Mouse (Mus musculus) layer of hippocampus, adult 2 months (tissue): ENCODE data around the gene Coa4. TPM values are rescaled to one million over a fixed set of nuclear protein-coding genes. Genes with fewer than 3 reads are reported as not detected.
A peak's percentile ranks its signal among the peaks of the same experiment; 100 is the strongest.

Source experiments
- DNase-seq, 2 experiments: peaks; one replicate each; pipeline ENCODE4 v3.0.0; 2022; ENCODE audit warnings: low spot score in 2 of 2
- H3K27ac ChIP-seq: fragments of 200-600 bp; 2 replicates; pipeline ENCODE4 v1.8.1; 2022
- H3K4me3 ChIP-seq: fragments of 200-600 bp; 2 replicates; pipeline ENCODE4 v1.8.1; 2022; ENCODE audit warnings: mild to moderate bottlenecking
- CTCF ChIP-seq: fragments of 200-600 bp; conservative IDR thresholded peaks from 2 replicates; pipeline ENCODE4 v1.8.1; 2022; ENCODE audit warnings: antibody characterized with exemption, mild to moderate bottlenecking, moderate library complexity
- total RNA-seq, 2 experiments: library from RNA; stranded (reverse); gene quantifications; 2 replicates each; pipeline ENCODE4 v1.2.3; 2021

The Coa4 gene
- total RNA-seq, 2 experiments from 2014 or later, result 7.8 to 9.4 TPM

- no peak overlapping the region for H3K4me3 ChIP-seq
- DNase-seq, result no peak
- TF ChIP-seq CTCF, result no peak
- no peak overlapping the region for H3K27ac ChIP-seq
These were observed 16.7 kb upstream of the Coa4 start for GRCm38 (mm10) chr7:100520204-100520603.

GRCm38 (mm10) chr7:100520663-100521285, 16.1 kb upstream of the Coa4 start:
- peak; percentile 95 for TF ChIP-seq CTCF
- DNase-seq, result peak; percentile 75 to 88
- no peak overlapping the region for H3K27ac ChIP-seq
- H3K4me3 ChIP-seq, result peak overlapping the region; percentile 33

GRCm38 (mm10) chr7:100522222-100522621, 14.6 kb upstream of the Coa4 start:
- H3K27ac ChIP-seq, result no peak overlapping the region
- TF ChIP-seq CTCF, result no peak; the same call in 1 of the 2 replicates
- no peak for DNase-seq
- H3K4me3 ChIP-seq, result no peak overlapping the region

- TF ChIP-seq CTCF, result no peak
- Histone ChIP-seq H3K27ac (no peak overlapping the region), H3K4me3 (no peak overlapping the region)
- no peak for DNase-seq
These were observed 12.2 kb upstream of the Coa4 start for GRCm38 (mm10) chr7:100524669-100525068.

GRCm38 (mm10) chr7:100530766-100531165, 6.1 kb upstream of the Coa4 start:
- no peak overlapping the region for H3K27ac ChIP-seq
- TF ChIP-seq CTCF, result no peak
- no peak overlapping the region for H3K4me3 ChIP-seq
- no peak for DNase-seq

- no peak overlapping the region for H3K4me3 ChIP-seq
- DNase-seq, result no peak
- TF ChIP-seq CTCF, result no peak
- H3K27ac ChIP-seq, result no peak overlapping the region
These were observed 3.4 kb upstream of the Coa4 start for GRCm38 (mm10) chr7:100533503-100533902.

- Histone ChIP-seq H3K4me3 (no peak overlapping the region), H3K27ac (no peak overlapping the region)
- DNase-seq, result no peak
- no peak for TF ChIP-seq CTCF
These were observed 2.7 kb upstream of the Coa4 start for GRCm38 (mm10) chr7:100534216-100534615.

GRCm38 (mm10) chr7:100535831-100536230, 1.0 kb upstream of the Coa4 start:
- H3K4me3 ChIP-seq, result no peak overlapping the region
- no peak for TF ChIP-seq CTCF

GRCm38 (mm10) chr7:100537519-100537902, 640 bp downstream of the Coa4 start:
- peak overlapping the region; percentile 95 for H3K27ac ChIP-seq

More at GRCm38 (mm10) chr7:100535831-100536230, 1.0 kb upstream of the Coa4 start:
- no peak for DNase-seq
- no peak overlapping the region for H3K27ac ChIP-seq

GRCm38 (mm10) chr7:100539516-100539915, 2.6 kb downstream of the Coa4 start:
- Histone ChIP-seq H3K4me3 (no peak overlapping the region), H3K27ac (no peak overlapping the region)
- no peak for TF ChIP-seq CTCF
- DNase-seq, result no peak

More at GRCm38 (mm10) chr7:100537519-100537902, 640 bp downstream of the Coa4 start:
- H3K4me3 ChIP-seq, result peak overlapping the region; percentile 95
- DNase-seq, result no peak
- TF ChIP-seq CTCF, result no peak

- DNase-seq, result no peak
- no peak for TF ChIP-seq CTCF
- Histone ChIP-seq H3K27ac (no peak overlapping the region), H3K4me3 (no peak overlapping the region)
These were observed 7.6 kb downstream of the Coa4 start for GRCm38 (mm10) chr7:100544437-100544836.

- no peak for TF ChIP-seq CTCF
- DNase-seq, result no peak
- H3K4me3 ChIP-seq, result no peak overlapping the region
- no peak overlapping the region for H3K27ac ChIP-seq
These were observed 10.8 kb downstream of the Coa4 start for GRCm38 (mm10) chr7:100547631-100548030.

GRCm38 (mm10) chr7:100549796-100550195, 12.9 kb downstream of the Coa4 start:
- H3K27ac ChIP-seq, result peak overlapping the region; percentile 55; the same call in 1 of the 2 replicates
- no peak overlapping the region for H3K4me3 ChIP-seq
- no peak for DNase-seq
- no peak for TF ChIP-seq CTCF

- peak; percentile 77 for TF ChIP-seq CTCF
- Histone ChIP-seq H3K27ac (peak overlapping the region; percentile 55; the same call in 1 of the 2 replicates), H3K4me3 (no peak overlapping the region)
- DNase-seq, result peak in 1 of 2 experiments; percentile 52
These were observed 13.6 kb downstream of the Coa4 start for GRCm38 (mm10) chr7:100550338-100551007.
